Mouse (Mus musculus): ENCODE measurements around the gene Cacnb2.
"Not testable (repeated sequence)": the region's sequence is repeated elsewhere in the genome, so short reads cannot be mapped to it uniquely, and the experiment has no call there.

Cacnb2 gene

DNA sequence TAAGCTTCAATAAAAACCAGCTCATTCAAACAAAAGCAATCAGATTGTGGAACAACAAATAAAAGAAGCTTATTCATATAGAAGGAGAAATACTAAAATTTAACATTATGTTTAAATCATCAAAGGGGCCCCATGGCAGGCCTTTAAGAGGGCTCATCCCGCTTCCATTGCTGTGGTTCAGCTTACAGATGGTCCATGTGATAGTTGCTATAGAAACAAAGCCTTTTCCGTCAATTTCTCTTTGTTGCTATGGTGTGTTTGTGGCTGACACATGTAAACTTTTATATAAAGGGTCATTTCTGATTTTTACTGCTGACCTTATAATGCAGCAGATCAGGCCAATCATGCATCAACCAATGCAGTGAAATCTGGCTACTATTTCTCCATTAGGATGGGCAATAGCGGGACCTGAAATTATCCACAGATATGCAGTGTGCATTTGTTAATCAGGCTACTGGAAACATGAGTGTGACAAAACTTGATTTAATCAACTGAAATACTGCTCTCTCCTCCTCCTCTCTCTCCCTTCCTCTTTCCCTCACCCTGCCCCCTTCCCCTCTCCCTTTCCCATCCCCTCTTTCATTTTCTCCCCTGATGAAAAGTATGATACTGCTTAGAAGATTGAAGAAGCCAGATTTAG, 54.4 kb downstream of the Cacnb2 start:
- no peak for DNase-seq (ENCODE audit: low spot score in 2 of 2)

DNA sequence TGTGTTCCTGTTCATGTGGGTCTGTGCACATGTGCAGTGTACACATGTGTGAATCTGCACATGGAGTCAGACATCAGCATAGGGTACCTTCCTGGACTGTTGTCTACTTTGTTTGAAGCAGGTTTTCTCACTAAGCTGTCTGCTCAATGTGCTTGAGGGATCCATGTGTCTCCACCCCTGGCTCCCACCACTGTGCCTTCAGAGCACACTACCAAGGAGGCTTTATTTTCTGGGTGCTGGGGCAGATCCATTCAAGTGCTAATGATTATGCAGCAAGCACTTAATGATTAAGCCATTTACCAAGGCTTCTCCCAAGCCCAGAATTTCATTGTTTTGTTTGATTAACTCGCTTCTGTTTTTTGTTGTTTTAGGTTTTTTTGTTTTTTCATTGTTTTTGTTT, 62.3 kb downstream of the Cacnb2 start:
- no peak for DNase-seq (ENCODE audit: low spot score in 2 of 2)

DNA sequence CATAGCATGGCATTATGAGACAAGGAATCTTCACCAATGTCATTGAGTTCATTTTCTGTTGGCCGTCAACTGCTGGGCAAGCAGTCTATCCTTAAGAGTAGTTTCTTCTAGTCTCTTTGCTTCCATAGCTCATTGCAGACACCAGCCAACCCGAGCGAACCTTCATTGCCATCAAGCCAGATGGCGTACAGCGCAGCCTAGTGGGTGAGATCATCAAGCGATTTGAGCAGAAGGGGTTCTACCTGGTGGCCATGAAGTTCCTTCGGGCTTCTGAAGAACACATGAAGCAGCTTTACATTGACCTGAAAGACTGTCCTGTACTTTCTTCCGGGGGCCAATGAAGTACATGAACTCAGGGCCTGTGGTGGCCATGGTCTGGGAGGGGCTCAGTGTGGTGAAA, 69.2 kb downstream of the Cacnb2 start:
- DNase-seq (ENCODE audit: low spot score in 2 of 2) = no peak

DNA sequence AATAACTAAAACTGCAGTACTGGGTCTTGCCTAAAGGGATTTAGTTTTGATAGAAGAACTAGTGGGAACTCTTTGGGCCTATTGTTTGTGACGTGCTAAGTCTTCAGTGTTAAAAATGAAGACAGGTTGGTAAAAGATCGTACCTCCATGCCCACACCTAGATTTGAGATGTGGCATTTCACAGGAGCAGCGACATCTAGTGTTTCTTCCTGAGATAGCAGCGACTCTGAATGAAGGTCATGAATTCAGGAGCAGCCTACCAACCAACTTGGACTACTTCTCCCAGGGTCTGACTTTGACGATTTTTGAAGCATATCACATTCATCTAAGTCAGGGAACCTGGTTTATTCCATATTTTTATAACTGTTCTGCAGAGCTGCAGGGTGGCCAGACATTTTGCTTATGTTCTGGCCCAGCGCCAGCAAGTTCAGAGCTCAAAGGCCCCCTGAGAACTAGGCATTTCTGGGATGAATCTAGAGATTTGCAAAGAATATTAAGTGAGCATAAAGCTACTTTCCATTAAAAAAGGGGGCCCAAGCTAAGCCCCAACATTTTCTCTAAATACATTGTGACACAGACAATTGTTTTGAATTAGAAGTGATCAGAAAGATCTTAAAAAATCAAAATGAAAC, 74.1 kb downstream of the Cacnb2 start:
- DNase-seq (ENCODE audit: low spot score in 2 of 2) = no peak

DNA sequence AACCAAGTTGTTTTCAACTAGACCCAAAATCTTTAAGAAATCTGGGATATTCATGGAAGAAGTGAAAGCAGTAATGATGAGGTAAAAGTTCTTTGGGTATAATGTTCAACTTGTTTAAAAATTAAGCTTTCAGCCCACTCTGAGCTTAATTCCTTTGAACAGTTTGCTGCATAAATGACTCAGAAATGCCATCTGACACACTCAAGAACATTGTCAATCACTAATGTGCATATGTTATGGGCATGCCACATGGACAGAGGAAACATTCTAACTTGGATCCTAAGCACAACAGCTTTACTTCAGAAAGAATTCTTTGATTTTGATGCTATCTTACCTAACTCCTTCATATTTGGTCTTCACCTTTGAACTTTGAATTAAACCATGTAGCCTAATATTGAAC, 81.3 kb downstream of the Cacnb2 start:
- DNase-seq (ENCODE audit: low spot score in 2 of 2) = no peak

DNA sequence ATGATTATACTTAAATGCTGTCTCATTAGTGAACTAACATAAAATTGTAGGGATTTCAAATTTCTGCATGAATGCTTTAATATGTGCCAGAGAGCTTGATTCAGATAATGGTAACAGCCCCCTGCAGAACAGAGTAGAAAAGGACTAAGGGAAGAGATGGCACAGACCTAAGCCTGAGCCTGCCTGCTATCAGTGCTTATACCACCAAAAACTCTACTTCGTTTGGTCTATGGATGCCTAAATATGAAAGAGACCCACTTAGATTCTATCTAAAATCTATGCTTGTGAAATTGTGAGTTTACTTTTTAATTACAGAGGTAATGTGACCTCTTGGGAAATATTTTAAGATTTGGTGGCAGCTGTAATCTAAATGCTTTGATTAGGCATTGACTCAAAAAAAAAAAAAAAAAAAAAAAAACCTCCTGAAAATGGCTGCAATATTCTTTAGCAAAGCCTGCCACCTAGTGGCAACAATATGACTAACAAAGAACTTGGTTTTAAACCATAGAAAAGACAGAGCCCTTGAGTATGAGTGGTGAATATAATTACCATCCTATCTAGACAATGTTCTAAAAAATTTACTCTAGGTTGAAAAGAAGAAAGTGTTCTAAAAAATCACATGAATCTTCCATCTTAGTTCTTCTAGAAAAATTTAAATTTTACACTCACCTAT, 100.2 kb downstream of the Cacnb2 start:
- peak in 1 of 2 experiments; percentile 9 for DNase-seq (ENCODE audit: low spot score in 2 of 2)

DNA sequence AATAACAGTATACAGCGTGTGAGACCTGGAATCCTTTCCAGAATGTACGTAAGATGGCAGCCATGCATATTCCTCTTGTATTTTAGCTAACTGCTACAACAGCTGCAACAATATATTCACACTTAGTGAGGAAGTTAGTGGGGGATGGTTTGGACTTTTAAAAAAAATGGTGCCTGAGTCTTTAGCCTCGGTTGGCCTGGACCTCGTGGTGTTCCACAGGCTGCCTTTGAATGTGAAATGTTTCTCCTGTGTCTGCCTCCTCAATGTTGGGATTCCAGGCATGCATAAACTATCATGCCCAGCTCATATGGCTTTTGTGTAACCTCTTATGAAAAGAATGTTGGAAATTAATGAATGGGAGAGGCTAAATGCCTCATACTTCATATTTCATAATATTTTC, 100.8 kb downstream of the Cacnb2 start:
- no peak for DNase-seq (ENCODE audit: low spot score in 2 of 2)

DNA sequence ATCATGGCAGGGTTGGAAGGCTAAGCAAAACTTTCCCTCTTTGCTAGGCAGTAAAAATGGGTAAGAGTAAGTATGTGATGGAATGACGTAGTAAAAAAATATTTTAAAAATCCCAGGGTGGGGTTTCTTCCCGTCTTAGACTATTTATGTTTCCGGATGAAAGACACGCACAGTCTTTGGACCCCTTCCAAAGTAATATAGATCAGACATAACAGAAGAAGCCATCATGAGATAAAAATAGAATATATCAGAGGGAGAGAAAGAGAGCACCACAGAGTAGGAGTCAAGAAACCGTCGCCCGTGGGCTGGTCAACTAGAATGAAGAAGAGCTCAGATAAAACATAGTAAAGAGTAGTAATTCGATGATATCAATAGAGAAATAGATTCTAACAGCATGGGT, 107.4 kb downstream of the Cacnb2 start:
- DNase-seq (ENCODE audit: low spot score in 2 of 2) = no peak

DNA sequence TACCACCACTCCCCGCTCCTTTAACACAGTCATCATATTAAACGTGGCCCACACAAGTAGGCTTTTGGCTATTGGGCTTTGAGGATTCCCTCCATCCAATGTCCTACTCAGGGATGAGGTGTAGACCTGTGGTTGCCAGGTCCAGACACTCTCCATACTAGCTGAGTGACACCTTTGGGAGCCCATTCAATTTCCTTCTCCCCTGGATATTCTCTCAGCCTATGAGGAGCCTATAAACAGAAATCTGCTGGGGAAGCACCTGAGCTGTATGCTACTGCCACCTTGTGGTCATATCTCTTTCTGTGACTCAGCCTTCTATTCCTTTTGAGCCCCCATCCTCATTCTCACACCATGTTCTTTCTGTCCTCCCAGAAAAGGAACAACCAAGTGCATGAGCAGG, 108.9 kb downstream of the Cacnb2 start:
- no peak for DNase-seq (ENCODE audit: low spot score in 2 of 2)

DNA sequence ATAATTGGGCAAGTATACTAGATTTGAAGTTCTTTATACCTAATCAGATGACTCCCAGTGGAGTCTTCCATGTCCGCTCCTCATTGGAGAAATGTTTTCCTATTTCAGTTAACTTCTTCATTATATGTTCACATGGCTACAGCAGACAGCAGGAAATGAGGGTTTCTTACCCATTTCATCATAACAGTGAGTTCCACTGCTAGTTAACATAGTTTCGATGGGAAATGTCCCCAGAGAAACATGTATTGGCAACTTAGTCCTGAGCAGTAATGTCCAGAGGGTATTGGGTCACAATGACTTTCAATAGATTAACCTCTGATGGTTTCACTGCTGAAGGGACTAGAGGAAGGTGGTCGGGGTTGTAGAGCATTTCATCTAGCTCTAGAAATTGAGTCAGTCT, 110.2 kb downstream of the Cacnb2 start:
- no peak for DNase-seq (ENCODE audit: low spot score in 2 of 2)

DNA sequence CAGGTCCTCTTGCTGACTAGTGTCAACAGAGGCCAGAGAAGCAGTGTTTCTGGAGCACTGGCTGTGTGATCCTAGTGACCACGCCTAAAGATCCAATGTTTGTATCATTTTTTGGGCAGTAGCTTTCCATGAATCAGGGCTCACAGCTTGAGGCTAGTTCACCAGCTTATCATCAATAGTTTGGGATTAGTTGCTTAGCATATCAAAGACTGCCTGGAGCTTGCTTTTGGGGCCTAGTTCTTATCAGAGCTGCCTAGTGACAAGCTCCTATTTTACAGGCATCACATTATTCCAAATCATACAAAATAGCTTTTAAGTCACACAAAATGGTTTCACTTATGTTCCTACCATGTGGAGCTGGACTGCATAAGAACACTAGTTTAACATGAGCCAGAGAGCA, 113.8 kb downstream of the Cacnb2 start:
- DNase-seq (ENCODE audit: low spot score in 2 of 2) = no peak

DNA sequence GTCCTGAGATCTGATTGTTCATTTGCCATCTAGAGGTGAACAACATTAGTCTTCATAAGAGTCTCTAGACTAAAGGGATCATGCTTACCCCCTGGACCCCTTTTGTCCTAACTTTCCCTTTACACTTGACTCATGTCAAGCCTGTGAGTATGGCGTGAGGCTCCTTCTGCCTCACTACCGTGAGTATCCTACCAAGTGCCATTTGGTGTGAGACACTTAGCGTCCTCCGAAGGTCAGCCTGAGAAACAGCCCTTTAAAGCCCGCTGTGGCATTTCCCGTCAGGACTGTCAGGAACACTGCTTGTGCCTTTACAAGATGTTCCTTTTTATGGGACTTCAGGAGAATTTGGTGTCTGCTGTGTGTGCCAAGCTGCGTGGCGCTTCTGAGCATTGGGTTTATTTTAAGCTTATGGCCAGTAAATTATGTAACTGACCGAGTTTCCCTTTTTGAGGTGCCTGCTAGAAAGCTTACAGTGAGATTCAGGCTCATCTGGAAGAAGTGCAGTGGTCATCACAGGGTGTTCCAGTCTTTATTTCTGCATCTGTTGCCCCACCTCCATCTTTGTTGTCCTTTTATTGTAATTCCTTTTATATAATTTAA, 116.3 kb downstream of the Cacnb2 start:
- no peak for DNase-seq (ENCODE audit: low spot score in 2 of 2)

DNA sequence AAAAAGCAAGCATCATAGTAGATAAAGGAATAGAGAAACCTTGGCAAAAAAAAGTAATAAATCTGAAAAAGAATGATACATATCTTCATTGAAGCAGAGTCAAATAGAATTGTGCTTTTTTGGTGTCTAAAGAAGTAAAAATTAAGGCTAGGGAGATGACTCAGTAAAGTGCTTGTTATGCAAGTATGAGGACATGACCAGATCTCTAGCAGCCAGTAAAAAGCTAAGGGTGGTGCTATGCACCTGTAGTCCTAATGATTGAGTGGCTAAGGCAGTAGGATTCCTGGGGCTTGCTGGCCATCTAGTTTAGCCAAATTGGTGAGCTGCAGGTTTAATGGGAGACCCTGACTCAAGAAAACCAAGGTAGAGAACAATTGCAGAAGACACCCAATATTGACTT, 122.5 kb downstream of the Cacnb2 start:
- no peak for DNase-seq (ENCODE audit: low spot score in 2 of 2)

DNA sequence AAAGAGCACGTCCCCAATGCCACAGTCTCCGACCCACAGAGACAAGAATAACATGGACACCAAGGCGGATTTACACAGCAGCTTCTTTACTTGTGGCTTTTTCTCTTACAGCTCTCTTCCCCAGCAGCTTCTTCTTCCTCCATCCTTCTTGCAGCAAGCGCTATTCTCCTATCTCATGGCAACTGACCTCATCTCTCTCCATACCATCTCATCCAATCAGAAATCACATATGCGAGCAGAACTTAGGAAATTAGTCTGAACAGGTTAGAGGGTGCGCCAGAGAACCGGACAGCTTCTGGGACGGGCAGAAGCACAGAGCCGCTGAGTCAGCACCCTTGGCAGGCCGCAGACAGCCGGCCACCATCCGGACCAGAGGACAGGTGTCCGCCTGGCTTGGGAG, 123.7 kb downstream of the Cacnb2 start:
- not testable (repeated sequence) for DNase-seq (ENCODE audit: low spot score in 2 of 2)

DNA sequence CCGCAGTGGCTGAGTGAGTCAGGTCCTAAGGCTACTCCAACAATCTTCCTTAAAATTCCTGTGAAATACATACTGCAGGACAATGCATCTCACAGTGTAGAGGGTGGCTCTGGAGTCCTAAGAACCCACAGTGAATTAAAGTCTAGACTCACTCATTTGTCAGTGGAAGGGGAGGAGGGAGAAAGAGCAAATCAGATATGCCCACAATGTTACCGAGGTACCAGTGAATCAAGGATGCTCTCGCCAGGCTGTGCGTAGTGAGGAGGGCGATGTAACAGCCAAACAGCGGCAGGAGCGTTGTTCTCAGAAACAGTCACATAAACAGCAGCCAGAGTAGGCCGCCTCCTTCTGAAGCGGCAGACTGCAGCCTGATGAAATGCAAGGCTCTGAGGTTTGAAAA, 136.0 kb downstream of the Cacnb2 start:
- no peak for DNase-seq (ENCODE audit: low spot score in 2 of 2)

DNA sequence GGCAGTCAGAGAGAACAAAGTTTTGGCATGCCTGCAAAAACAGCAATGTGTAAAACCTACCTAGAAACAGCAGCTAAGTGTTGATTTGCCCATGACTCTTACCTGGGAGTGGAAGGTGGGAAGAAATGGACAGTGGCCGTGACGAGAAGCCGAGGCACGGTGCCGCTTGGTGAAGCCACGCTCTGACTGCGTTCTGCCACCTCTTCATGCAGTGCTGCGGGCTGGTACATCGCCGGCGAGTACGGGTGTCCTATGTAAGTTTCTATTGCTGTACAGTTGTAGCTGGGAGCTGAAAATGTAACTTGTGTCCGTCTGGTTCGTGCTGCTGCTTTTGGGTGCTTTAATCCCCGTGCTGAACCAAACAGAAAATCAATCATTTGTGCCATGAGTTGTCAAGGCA, 136.6 kb downstream of the Cacnb2 start:
- no peak for DNase-seq (ENCODE audit: low spot score in 2 of 2)

DNA sequence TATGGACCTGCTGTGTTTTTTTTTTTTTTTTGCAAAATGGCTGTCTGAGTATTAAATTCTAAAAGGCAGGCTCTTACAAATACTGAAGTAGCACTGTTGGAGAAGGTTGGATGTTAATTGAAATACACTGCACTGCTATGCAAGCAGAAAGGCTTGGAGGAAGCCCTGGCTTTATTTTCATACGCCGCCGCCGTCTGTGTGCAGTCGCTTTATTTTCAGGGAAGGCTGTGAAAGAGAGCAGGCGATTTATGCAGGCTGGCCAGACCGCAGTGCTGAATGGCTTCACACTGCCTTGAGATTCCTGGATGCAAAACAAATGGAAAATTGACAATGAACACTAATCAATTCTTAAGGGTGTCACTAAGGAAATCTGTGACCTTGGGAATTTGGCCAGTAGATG, 137.5 kb downstream of the Cacnb2 start:
- no peak for DNase-seq (ENCODE audit: low spot score in 2 of 2)

DNA sequence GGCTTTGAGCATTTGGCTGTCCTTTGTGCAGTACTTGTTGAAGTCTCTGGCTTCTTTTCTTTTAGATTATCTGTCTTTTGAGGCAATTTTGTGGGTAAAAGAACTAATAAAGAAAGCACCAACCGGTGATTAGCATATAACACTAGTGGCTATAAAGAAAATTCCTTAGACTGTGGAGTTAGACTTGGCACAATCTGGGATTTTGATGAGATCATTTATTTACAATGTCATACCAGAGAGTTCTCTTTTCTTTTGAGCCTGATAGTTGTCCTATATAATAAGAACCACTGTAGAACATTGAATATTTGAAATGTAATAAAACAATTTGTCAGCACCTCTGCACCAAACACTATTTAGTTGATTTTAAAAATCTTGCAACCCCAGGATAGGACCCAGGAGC, 141.9 kb downstream of the Cacnb2 start:
- DNase-seq (ENCODE audit: low spot score in 2 of 2) = no peak

DNA sequence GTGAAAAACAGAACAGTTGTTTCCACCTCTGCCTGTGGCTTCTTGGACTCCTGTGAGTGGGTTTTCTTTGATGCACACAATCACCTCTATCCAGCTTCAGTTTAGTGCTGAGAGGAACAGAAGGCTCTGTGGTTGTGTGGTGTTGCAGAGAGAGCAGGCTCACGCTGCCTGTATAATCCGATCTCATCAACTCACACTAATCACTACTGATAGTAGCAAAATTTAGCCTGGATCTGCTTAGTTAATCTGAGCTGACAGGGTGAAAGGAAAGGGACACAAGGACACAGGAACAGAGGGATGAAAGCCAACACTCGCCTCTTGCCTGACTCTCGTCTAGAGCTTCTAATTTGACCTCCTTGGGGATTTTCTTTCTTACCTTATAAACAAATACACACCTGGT, 160.0 kb downstream of the Cacnb2 start:
- no peak for DNase-seq (ENCODE audit: low spot score in 2 of 2)

DNA sequence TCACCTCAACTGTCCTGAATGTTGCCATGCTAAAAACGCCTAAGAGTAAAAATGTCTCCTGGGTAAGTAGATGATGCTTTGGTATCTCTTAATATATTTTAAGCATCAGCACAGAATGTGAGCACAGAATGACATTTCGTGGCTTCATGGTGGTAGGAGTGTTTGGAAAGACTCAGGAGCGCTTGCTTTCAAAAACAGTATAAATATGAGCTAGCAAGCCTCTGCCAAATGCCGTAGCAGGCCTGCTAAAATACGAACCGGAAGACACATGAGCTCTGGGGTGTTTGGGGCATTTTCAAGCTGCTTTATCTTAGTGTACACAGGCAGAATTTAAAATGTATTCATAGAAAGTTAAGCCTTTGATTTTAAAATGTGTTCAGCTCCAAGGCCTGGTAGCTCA, 161.0 kb downstream of the Cacnb2 start:
- no peak for DNase-seq (ENCODE audit: low spot score in 2 of 2)

DNA sequence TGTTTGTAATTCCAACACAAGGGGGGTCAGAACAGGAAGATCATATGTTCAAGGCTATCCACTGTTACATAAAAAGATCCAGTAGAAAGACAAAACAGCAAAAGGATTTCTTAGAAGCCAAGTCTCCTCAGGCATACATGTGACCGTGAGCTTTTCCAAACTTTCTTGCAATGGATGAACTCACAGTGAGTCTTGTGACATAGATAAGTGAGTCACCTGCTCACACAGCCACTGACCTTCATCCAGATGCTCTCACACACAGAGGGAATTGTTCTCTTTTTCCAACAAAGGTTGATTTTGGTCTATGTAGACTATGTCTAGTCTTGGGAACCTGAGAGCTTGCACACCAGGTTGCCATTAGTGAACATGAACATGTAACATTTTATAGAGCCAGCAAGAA, 166.6 kb downstream of the Cacnb2 start:
- no peak for DNase-seq (ENCODE audit: low spot score in 2 of 2)

DNA sequence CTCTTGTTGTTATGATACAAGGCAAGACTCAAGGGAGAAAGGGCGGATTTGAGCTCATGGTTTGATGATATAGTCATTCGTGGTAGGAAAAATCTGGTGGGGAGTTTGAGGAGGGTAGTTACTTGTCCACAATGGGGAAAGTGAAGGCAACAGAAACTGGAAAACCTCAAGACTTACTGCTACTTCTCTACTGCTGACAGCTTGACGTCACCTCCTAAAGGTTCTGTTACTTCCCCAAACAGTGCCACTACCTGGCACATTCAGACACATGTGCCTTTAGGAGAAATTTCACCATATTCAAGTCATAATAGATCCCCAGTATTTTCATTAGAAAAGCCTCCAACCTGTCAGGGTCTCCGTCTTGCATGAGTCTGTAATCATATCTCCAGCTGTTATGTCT, 167.7 kb downstream of the Cacnb2 start:
- no peak for DNase-seq (ENCODE audit: low spot score in 2 of 2)

DNA sequence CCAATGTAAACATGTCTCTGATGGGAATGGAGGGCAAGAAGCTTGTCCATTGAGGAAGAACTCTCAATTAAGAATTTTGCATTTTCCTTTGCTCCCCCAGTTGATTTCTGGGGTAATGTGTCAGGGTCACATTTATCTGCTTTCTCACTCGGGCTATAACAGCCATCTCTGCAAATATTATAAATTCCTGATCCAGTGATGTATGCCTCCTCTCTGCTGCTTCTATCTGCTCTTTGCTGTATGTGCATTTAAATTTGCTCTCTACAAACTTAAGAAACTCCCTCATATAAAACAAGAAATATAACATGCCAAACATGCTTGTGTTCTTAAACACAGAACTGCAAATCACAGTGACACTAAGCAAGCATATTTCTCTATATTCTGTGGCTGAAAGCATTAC, 171.5 kb downstream of the Cacnb2 start:
- no peak for DNase-seq (ENCODE audit: low spot score in 2 of 2)
